ENCODE assay signal across 7 mouse cellular contexts in the genomic region with DNA sequence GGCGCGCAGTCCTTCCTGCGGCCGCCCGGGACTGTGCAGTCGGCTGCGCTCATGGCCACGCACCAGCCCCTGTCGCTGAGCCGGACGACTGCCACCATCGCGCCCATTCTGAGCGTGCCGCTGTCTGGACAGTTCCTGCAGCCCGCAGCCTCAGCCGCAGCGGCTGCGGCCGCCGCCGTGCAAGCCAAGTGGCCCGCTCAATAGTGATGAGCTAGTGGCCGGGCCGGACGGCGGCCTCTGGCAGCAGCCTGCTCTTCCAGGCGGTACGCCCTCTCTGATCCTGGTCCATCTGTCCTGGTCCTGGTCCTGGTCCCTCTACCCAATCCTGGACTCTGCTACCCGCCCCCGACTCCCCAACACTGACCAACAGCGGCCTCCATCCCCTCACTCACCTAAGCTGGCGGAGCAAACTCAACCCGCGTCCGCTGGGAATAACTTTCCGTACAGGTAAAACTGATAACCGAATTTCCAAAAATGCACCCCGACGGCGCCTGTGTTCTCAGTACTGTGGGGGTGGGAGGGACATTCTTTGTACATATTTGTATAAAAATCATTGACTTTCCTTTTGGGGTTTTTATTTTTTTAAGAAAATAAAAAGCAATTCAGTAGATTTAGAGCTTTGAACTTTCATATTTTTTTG. TPM values are rescaled to one million over a fixed set of nuclear protein-coding genes. Genes with fewer than 3 reads are reported as not detected.
DNase-seq lines count a peak whose midpoint lies in the region; ATAC-seq and TF ChIP-seq lines count a peak whose summit lies in the region.

No protein-coding gene starts in this region.

- H3K27me3 ChIP-seq in lung, embryonic 16.5 days (ENCODE audit: control insufficient read depth, insufficient read depth, low read depth, low read length) = peaks cover 84% of the 10 kb centered on the region
- H3K27me3 ChIP-seq in forebrain, embryonic 12.5 days = peaks cover 89% of the 10 kb centered on the region
- peaks cover 80% of the 10 kb centered on the region for H3K27me3 ChIP-seq in intestine, embryonic 15.5 days (replicated peaks)
- H3K27me3 ChIP-seq in neural tube, embryonic 14.5 days (ENCODE audit: control insufficient read depth, insufficient read depth, low read length) = peaks cover 33% of the 10 kb centered on the region

- H3K4me1 ChIP-seq in lung, embryonic 16.5 days (replicated peaks; ENCODE audit: control insufficient read depth, insufficient read depth, low read length) = peaks cover 15% of the 10 kb centered on the region
- H3K4me1 ChIP-seq in forebrain, embryonic 12.5 days = peaks cover 37% of the 10 kb centered on the region
- peaks cover 31% of the 10 kb centered on the region for H3K4me1 ChIP-seq in intestine, embryonic 15.5 days (replicated peaks)
- peaks cover 4% of the 10 kb centered on the region; the same call in 1 of the 2 replicates for H3K4me1 ChIP-seq in neural tube, embryonic 14.5 days (ENCODE audit: control insufficient read depth, insufficient read depth, low read length)

- ATAC-seq in lung, embryonic 16.5 days (ENCODE audit: low read depth) = peak; percentile 35
- ATAC-seq in forebrain, embryonic 12.5 days (ENCODE audit: low FRiP score) = peak; percentile 69
- no peak for ATAC-seq in intestine, embryonic 15.5 days
- 0 out of 2 replicates have a peak, but pooled peaks have one; percentile 25 for ATAC-seq in neural tube, embryonic 14.5 days (ENCODE audit: low read depth)
- ATAC-seq in erythroblast, adult 5-6 weeks (replicated peaks; ENCODE audit: low FRiP score, poor library complexity, severe bottlenecking) = no peak

- no peak for TF ChIP-seq CTCF in left cerebral cortex, adult 2 months (IDR thresholded peaks at IDR 0.05)

- H3K36me3 ChIP-seq in lung, embryonic 16.5 days (ENCODE audit: control insufficient read depth, insufficient read depth, low read length) = no peaks in the 10 kb centered on the region
- no peaks in the 10 kb centered on the region for H3K36me3 ChIP-seq in forebrain, embryonic 12.5 days (replicated peaks)
- H3K36me3 ChIP-seq in intestine, embryonic 15.5 days = no peaks in the 10 kb centered on the region
- no peaks in the 10 kb centered on the region for H3K36me3 ChIP-seq in neural tube, embryonic 14.5 days (ENCODE audit: control insufficient read depth, insufficient read depth, low read length)

- H3K9me3 ChIP-seq in lung, embryonic 16.5 days (ENCODE audit: control insufficient read depth, low read length) = no peaks in the 10 kb centered on the region
- no peaks in the 10 kb centered on the region for H3K9me3 ChIP-seq in forebrain, embryonic 12.5 days
- no peaks in the 10 kb centered on the region for H3K9me3 ChIP-seq in intestine, embryonic 15.5 days
- no peaks in the 10 kb centered on the region for H3K9me3 ChIP-seq in neural tube, embryonic 14.5 days (ENCODE audit: control insufficient read depth, low read length)

- intact Hi-C loops in left cerebral cortex, adult 2 months (cut with DNase I) = no loop called here

- H3K9ac ChIP-seq in lung, embryonic 16.5 days (ENCODE audit: low read length) = no peak overlapping the region
- peak overlapping the region; percentile 36; the same call in 1 of the 2 replicates for H3K9ac ChIP-seq in forebrain, embryonic 12.5 days
- no peak overlapping the region for H3K9ac ChIP-seq in intestine, embryonic 15.5 days
- H3K9ac ChIP-seq in neural tube, embryonic 14.5 days (replicated peaks; ENCODE audit: low read depth, low read length) = peak overlapping the region; percentile 56

- WGBS in lung, embryonic 16.5 days = under 1% methylated on average over 38 of the region's 41 CpGs
- under 1% methylated on average over 38 of the region's 41 CpGs for WGBS in forebrain, embryonic 12.5 days
- WGBS in intestine, embryonic 15.5 days = 1% methylated on average over 40 of the region's 41 CpGs
- WGBS in neural tube, embryonic 14.5 days = under 1% methylated on average over 41 of the region's 41 CpGs

- H3K27ac ChIP-seq in lung, embryonic 16.5 days (ENCODE audit: low read length) = no peak overlapping the region
- no peak overlapping the region for H3K27ac ChIP-seq in forebrain, embryonic 12.5 days
- no peak overlapping the region for H3K27ac ChIP-seq in intestine, embryonic 15.5 days
- peak overlapping the region; percentile 76 for H3K27ac ChIP-seq in neural tube, embryonic 14.5 days (ENCODE audit: low read depth, low read length)
- H3K27ac ChIP-seq in left cerebral cortex, adult 2 months = no peak overlapping the region

- no peak for DNase-seq in lung, postnatal 14 days
- DNase-seq in left cerebral cortex, adult 2 months (ENCODE audit: extremely low spot score in 1 of 2, low spot score in 2 of 2) = no peak

- H3K4me3 ChIP-seq in lung, embryonic 16.5 days (ENCODE audit: low read length) = peak overlapping the region; percentile 40
- H3K4me3 ChIP-seq in forebrain, embryonic 12.5 days (replicated peaks) = peak overlapping the region; percentile 39
- peak overlapping the region; percentile 40 for H3K4me3 ChIP-seq in intestine, embryonic 15.5 days (replicated peaks)
- peak overlapping the region; percentile 37 for H3K4me3 ChIP-seq in neural tube, embryonic 14.5 days (ENCODE audit: low read depth, low read length)
- H3K4me3 ChIP-seq in left cerebral cortex, adult 2 months = no peak overlapping the region

- peak overlapping the region; percentile 43 for H3K4me2 ChIP-seq in lung, embryonic 16.5 days (ENCODE audit: low read depth, low read length)
- peak overlapping the region; percentile 46 for H3K4me2 ChIP-seq in forebrain, embryonic 12.5 days
- peak overlapping the region; percentile 65 for H3K4me2 ChIP-seq in intestine, embryonic 15.5 days (replicated peaks)
- H3K4me2 ChIP-seq in neural tube, embryonic 14.5 days (ENCODE audit: low read depth, low read length) = peak overlapping the region; percentile 30; the same call in 1 of the 2 replicates

RNA-seq across cellular contexts. Expression of gene Foxd3, which starts 1.9 kb away (rescaled TPM):
- 0.13 TPM in 1 of 2 replicates, not detected in the other for polyA plus RNA-seq in lung, embryonic 16.5 days (2015; fragmentation: Nextera tagmentation; extraction: Ambion mirVana)
- 0.08 and 0.13 TPM in 2 replicates for polyA plus RNA-seq in forebrain, embryonic 12.5 days (2016; fragmentation: Nextera tagmentation; extraction: Ambion mirVana)
- polyA plus RNA-seq in intestine, embryonic 15.5 days (2015; fragmentation: Nextera tagmentation; extraction: Ambion mirVana) = 0.83 and 1.3 TPM in 2 replicates
- 2.5 and 3.2 TPM in 2 replicates for polyA plus RNA-seq in neural tube, embryonic 14.5 days (2014; fragmentation: Nextera tagmentation; extraction: Ambion mirVana)
- not detected for total RNA-seq in left cerebral cortex, adult 2 months (2021)
- total RNA-seq in erythroblast, adult 5-6 weeks (2015; ENCODE audit: low replicate concordance) = not detected in 2 replicates
- total RNA-seq in erythroblast, adult 5-6 weeks (2017; ENCODE audit: low replicate concordance) = not detected in 2 replicates

RNA-seq across cellular contexts. Expression of gene Alg6, which starts 57.5 kb away (rescaled TPM):
- polyA plus RNA-seq in lung, embryonic 16.5 days (2015; fragmentation: Nextera tagmentation; extraction: Ambion mirVana) = 20.1 and 21.2 TPM in 2 replicates
- 14.2 and 15.7 TPM in 2 replicates for polyA plus RNA-seq in forebrain, embryonic 12.5 days (2016; fragmentation: Nextera tagmentation; extraction: Ambion mirVana)
- polyA plus RNA-seq in intestine, embryonic 15.5 days (2015; fragmentation: Nextera tagmentation; extraction: Ambion mirVana) = 19.5 and 24.6 TPM in 2 replicates
- 12.3 and 15.9 TPM in 2 replicates for polyA plus RNA-seq in neural tube, embryonic 14.5 days (2014; fragmentation: Nextera tagmentation; extraction: Ambion mirVana)
- total RNA-seq in left cerebral cortex, adult 2 months (2021) = 10 to 100 TPM; 11.5 to 11.7 TPM
- 7.1 and 25.0 TPM in 2 replicates for total RNA-seq in erythroblast, adult 5-6 weeks (2015; ENCODE audit: low replicate concordance)
- 3.9 and 6.6 TPM in 2 replicates for total RNA-seq in erythroblast, adult 5-6 weeks (2017; ENCODE audit: low replicate concordance)

Comparison
In these comparisons a context has a peak if more than half of its experiments do, and no peak if none do; other contexts are left out.
1. ATAC-seq: peak in lung, embryonic 16.5 days (single experiment), forebrain, embryonic 12.5 days (single experiment) and neural tube, embryonic 14.5 days (single experiment); none in intestine, embryonic 15.5 days (single experiment) and erythroblast, adult 5-6 weeks (single experiment).
2. H3K9ac ChIP-seq: peak in forebrain, embryonic 12.5 days (single experiment) and neural tube, embryonic 14.5 days (single experiment); none in lung, embryonic 16.5 days (single experiment) and intestine, embryonic 15.5 days (single experiment).
3. Peak in every context shown above with its lines, with median percentiles within 50 percentile points of each other: H3K4me2 ChIP-seq.